Mouse (Mus musculus) effector memory CD4-positive, alpha-beta T cell, adult 5 months (primary cell): Measurements from ENCODE around the gene Mrpl34. TPM values are rescaled to one million over a fixed set of nuclear protein-coding genes. Genes with fewer than 3 reads are reported as not detected.

Experiments used
- polyA plus RNA-seq: library from polyadenylated mRNA; unstranded; fragments of 100-300 nt; shearing (Covaris generic); gene quantifications from one replicate; pipeline ENCODE4 v1.2.1, GENCODE M21; 2017

Gene Mrpl34
- polyA plus RNA-seq = 23.3 TPM

GRCm38 (mm10) chr8:71464513-71465500 is at the start of gene Mrpl34:
Gene Mrpl34, plus strand, starts transcription at chr8:71464959.

DNA sequence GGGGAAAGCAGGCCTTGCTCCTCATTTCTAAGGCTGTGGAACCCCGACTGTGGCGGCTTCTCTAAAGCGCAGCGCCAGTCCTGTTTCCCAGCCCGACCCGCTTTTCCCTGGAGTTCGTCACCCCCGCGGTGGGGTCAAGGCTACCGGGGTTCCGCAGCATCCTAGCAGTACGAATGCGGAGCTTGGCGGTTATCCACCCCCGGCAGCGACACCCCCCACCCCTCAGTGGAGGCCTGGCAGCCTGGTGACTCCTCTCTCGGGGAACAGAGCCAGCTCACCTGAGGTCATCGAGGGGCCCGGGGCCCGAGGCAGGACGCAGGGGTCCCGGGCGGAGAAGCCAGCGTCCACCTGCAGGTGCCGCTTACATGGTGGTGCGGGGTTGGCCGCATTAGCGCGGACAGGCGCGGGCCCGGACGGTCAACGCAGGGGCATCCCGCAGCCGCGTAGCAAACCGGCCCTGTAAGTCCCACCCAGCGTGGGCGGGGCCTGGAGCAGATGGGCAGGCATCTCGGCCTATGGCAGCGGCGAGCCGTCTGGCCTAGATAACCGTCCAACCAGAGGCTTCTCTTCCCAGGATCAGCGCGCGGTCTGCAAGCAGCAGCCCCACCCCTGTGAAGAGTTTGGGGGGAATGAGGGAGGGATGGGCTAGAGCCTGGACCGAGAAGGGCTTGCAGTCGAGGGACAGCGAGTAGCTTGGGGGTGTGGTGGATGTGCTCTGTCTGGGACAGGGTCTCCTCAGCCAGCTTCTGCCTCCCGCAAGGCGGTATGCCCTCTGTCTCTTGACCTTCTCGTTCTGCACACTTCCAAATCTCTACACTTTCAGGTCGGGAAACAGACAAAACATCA is 1.3 kb upstream of the Mrpl34 start, which contains the start of gene Abhd8:
Abhd8 (minus strand) TSS at position 468 of the 846 bp plus-strand sequence.

GRCm38 (mm10) chr8:71468916-71469315 is 4.2 kb downstream of the Mrpl34 start, which contains the start of gene Dda1:
Gene Dda1, plus strand, starts transcription at chr8:71469199.

GRCm38 (mm10) chr8:71485142-71486135 is 20.7 kb downstream of the Mrpl34 start, which contains the start of gene Ano8:
Gene Ano8, minus strand, starts transcription at chr8:71485963.

DNA sequence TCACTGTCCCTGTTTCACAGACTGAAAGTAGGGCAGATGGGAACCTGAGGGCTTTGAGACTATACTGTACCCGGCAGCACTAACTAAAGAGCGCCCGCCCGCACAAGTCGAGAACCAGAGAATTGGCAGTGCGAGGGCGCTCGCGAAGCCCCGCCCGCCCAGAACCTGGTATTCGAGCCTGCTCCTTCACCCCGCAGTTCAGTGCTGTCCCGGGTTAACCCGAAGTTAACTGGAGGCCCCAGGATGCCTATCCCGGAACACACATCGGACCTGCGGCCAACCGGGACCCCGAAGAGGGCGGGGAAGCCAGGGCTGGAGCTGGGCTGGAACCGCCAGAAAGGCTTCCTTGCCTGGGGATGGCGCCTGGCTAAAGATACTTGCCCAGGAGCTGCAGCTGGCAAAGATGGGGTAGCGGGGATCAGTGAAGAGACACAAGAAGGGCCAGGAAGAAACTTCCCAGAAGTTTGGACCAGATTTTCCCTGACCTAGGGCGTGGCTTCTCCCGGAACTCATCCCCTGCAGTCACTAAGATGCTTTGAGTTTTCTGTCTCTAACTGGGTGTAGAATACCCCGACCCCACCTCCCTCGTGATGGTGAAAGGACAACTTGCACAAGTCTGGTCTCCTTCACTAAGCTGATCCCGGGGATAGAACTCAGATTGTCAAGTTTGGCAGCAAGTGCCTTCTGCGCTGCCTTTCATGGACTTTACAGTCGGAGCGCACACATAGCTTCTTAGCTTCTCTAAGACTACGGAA is 23.1 kb downstream of the Mrpl34 start, which contains the start of gene Gtpbp3:
Gtpbp3 (plus strand) TSS at position 413 of the 755 bp plus-strand sequence.

GRCm38 (mm10) chr8:71511644-71512043 is 46.9 kb downstream of the Mrpl34 start, which contains the start of gene Plvap:
Gene Plvap, minus strand, starts transcription at chr8:71511752.

Other genes with a start within 250 kb of the Mrpl34 start
- 70.3 TPM for gene Myo9b, start 192.2 kb upstream of the Mrpl34 start, polyA plus RNA-seq
- gene Haus8, start 192.0 kb upstream of the Mrpl34 start, polyA plus RNA-seq = 16.4 TPM
- gene Use1, start 98.1 kb upstream of the Mrpl34 start, polyA plus RNA-seq = 205 TPM
- 20.8 TPM for gene Ocel1, start 93.7 kb upstream of the Mrpl34 start, polyA plus RNA-seq
- 7.0 TPM for gene Nr2f6, start 83.0 kb upstream of the Mrpl34 start, polyA plus RNA-seq
- 0.09 TPM for gene Ushbp1, start 69.2 kb upstream of the Mrpl34 start, polyA plus RNA-seq
- gene Babam1, start 68.1 kb upstream of the Mrpl34 start, polyA plus RNA-seq = 70.4 TPM
- gene Ankle1, start 58.9 kb upstream of the Mrpl34 start, polyA plus RNA-seq = 0.52 TPM
- 103 TPM for gene Abhd8, start 1.3 kb upstream of the Mrpl34 start, polyA plus RNA-seq
- gene Dda1, start 4.2 kb downstream of the Mrpl34 start, polyA plus RNA-seq = 138 TPM
- gene Ano8, start 21.0 kb downstream of the Mrpl34 start, polyA plus RNA-seq = 15.7 TPM
- gene Gtpbp3, start 23.1 kb downstream of the Mrpl34 start, polyA plus RNA-seq = 4.0 TPM
- not detected for gene Plvap, start 46.8 kb downstream of the Mrpl34 start, polyA plus RNA-seq
- gene Ccdc194, start 60.8 kb downstream of the Mrpl34 start, polyA plus RNA-seq = not detected
- 73.2 TPM for gene Bst2, start 72.5 kb downstream of the Mrpl34 start, polyA plus RNA-seq
- 58.6 TPM for gene Mvb12a, start 78.0 kb downstream of the Mrpl34 start, polyA plus RNA-seq
- 5.7 TPM for gene Tmem221, start 93.9 kb downstream of the Mrpl34 start, polyA plus RNA-seq
- gene Nxnl1, start 101.6 kb downstream of the Mrpl34 start, polyA plus RNA-seq = 0.50 TPM
- gene Slc27a1, start 103.9 kb downstream of the Mrpl34 start, polyA plus RNA-seq = 18.4 TPM
- gene Pgls, start 127.2 kb downstream of the Mrpl34 start, polyA plus RNA-seq = 79.8 TPM
- 4.3 TPM for gene Fam129c, start 132.7 kb downstream of the Mrpl34 start, polyA plus RNA-seq
- gene Colgalt1, start 146.0 kb downstream of the Mrpl34 start, polyA plus RNA-seq = 30.8 TPM
- 0.15 TPM for gene Unc13a, start 206.8 kb downstream of the Mrpl34 start, polyA plus RNA-seq
- 80.1 TPM for gene Jak3, start 211.3 kb downstream of the Mrpl34 start, polyA plus RNA-seq
- 22.9 TPM for gene Insl3, start 224.3 kb downstream of the Mrpl34 start, polyA plus RNA-seq
- gene B3gnt3, start 236.8 kb downstream of the Mrpl34 start, polyA plus RNA-seq = 3.0 TPM